ENCODE assay signal across 10 mouse cellular contexts in genomic region chr19:7299052-7299451, GRCm38 (mm10). TPM values are rescaled to one million over a fixed set of nuclear protein-coding genes. Genes with fewer than 3 reads are reported as not detected.
DNase-seq lines count a peak whose midpoint lies in the region; ATAC-seq and TF ChIP-seq lines count a peak whose summit lies in the region.
"Had no signal": no experiment of that assay in that cellular context is flagged by ENCODE, and none has a peak within 500 bp of the region (broad histone marks: within the 10 kb centered on the region; RNA-seq: fewer than 3 reads in every experiment).

No protein-coding gene starts in this region.

- no peaks in the 10 kb centered on the region for H3K27me3 ChIP-seq in lung, embryonic 15.5 days
- no peaks in the 10 kb centered on the region for H3K27me3 ChIP-seq in forebrain, postnatal 0 days (ENCODE audit: insufficient read depth, low read length)

- no peaks in the 10 kb centered on the region for H3K9me3 ChIP-seq in lung, embryonic 15.5 days
- no peaks in the 10 kb centered on the region for H3K9me3 ChIP-seq in forebrain, postnatal 0 days (ENCODE audit: low read length)

- no peak for DNase-seq in lung, postnatal 14 days
- DNase-seq in forebrain, postnatal 0 days: peak; percentile 84
- DNase-seq in left cerebral cortex, adult 18-20 months (ENCODE audit: low spot score in 2 of 2): peak; percentile 57 to 71
- DNase-seq in right cerebral cortex, adult 2 months (ENCODE audit: low spot score in 2 of 2): peak; percentile 74 to 76
- DNase-seq in thymus, postnatal 14 days: no peak
- DNase-seq in gastrocnemius, postnatal 4 days (ENCODE audit: low spot score in 2 of 2): no peak
- DNase-seq: cerebellum, adult 18-20 months; gastrocnemius, postnatal 36 days; kidney, postnatal 25 days had no signal

- no peak overlapping the region for H3K4me3 ChIP-seq in lung, embryonic 15.5 days
- H3K4me3 ChIP-seq in forebrain, postnatal 0 days (ENCODE audit: low read depth, low read length): no peak overlapping the region

- TF ChIP-seq CTCF in forebrain, postnatal 0 days (IDR thresholded peaks at IDR 0.05; ENCODE audit: low read depth): no peak

- H3K4me1 ChIP-seq in lung, embryonic 15.5 days: peaks cover 49% of the 10 kb centered on the region
- peaks cover 18% of the 10 kb centered on the region for H3K4me1 ChIP-seq in forebrain, postnatal 0 days (ENCODE audit: insufficient read depth)

- no peak overlapping the region for H3K4me2 ChIP-seq in lung, embryonic 15.5 days
- no peak overlapping the region for H3K4me2 ChIP-seq in forebrain, postnatal 0 days (ENCODE audit: low read depth)

- H3K9ac ChIP-seq in lung, embryonic 15.5 days: no peak overlapping the region
- no peak overlapping the region for H3K9ac ChIP-seq in forebrain, postnatal 0 days

- ATAC-seq in lung, embryonic 15.5 days (ENCODE audit: borderline replicate concordance, extremely low read depth, low FRiP score, low TSS enrichment): peak; percentile 52; the same call in 1 of the 2 replicates
- ATAC-seq in forebrain, postnatal 0 days: peak; percentile 99

- H3K36me3 ChIP-seq in lung, embryonic 15.5 days: no peaks in the 10 kb centered on the region
- 0 out of 2 replicates have a peak, but pooled peaks cover 8% of the 10 kb centered on the region for H3K36me3 ChIP-seq in forebrain, postnatal 0 days (ENCODE audit: insufficient read depth)

- no peak overlapping the region for H3K27ac ChIP-seq in lung, embryonic 15.5 days
- H3K27ac ChIP-seq in forebrain, postnatal 0 days (ENCODE audit: low read depth, low read length): peak overlapping the region; percentile 71

RNA-seq across cellular contexts. Expression of gene Rcor2, which starts 31.9 kb away (rescaled TPM):
- 9.7 and 12.4 TPM in 2 replicates for polyA plus RNA-seq in lung, embryonic 15.5 days (2015; fragmentation: Nextera tagmentation; extraction: Ambion mirVana)
- 41.9 and 49.6 TPM in 2 replicates for total RNA-seq in forebrain, postnatal 0 days (2014; rRNA removed)
- polyA plus RNA-seq in forebrain, postnatal 0 days (2015; fragmentation: Nextera tagmentation; extraction: Ambion mirVana): 13.7 and 14.5 TPM in 2 replicates
- total RNA-seq in left cerebral cortex, adult 18-20 months (2021): 10 to 100 TPM; 17.6 to 17.7 TPM
- 10 to 100 TPM; 11.0 to 13.1 TPM for total RNA-seq in gastrocnemius, postnatal 4 days (2021)

RNA-seq across cellular contexts. Expression of gene Mark2, which starts 42.6 kb away (rescaled TPM):
- polyA plus RNA-seq in lung, embryonic 15.5 days (2015; fragmentation: Nextera tagmentation; extraction: Ambion mirVana): 42.9 and 49.0 TPM in 2 replicates
- total RNA-seq in forebrain, postnatal 0 days (2014; rRNA removed): 35.8 and 38.7 TPM in 2 replicates
- polyA plus RNA-seq in forebrain, postnatal 0 days (2015; fragmentation: Nextera tagmentation; extraction: Ambion mirVana): 30.0 and 35.7 TPM in 2 replicates
- total RNA-seq in left cerebral cortex, adult 18-20 months (2021): 100 to 1,000 TPM; 123 to 139 TPM
- total RNA-seq in gastrocnemius, postnatal 4 days (2021): 10 to 100 TPM; 45.1 to 46.3 TPM

RNA-seq across cellular contexts. Expression of gene Naa40, which starts 58.1 kb away (rescaled TPM):
- 55.1 and 61.5 TPM in 2 replicates for polyA plus RNA-seq in lung, embryonic 15.5 days (2015; fragmentation: Nextera tagmentation; extraction: Ambion mirVana)
- total RNA-seq in forebrain, postnatal 0 days (2014; rRNA removed): 48.5 and 57.7 TPM in 2 replicates
- polyA plus RNA-seq in forebrain, postnatal 0 days (2015; fragmentation: Nextera tagmentation; extraction: Ambion mirVana): 34.7 and 44.0 TPM in 2 replicates
- total RNA-seq in left cerebral cortex, adult 18-20 months (2021): 10 to 100 TPM; 27.7 to 29.8 TPM
- total RNA-seq in gastrocnemius, postnatal 4 days (2021): 10 to 100 TPM; 20.1 to 22.4 TPM

Comparison
In these comparisons a context has a peak if more than half of its experiments do, and no peak if none do; other contexts are left out.
1. DNase-seq: peak in forebrain, postnatal 0 days (single experiment), left cerebral cortex, adult 18-20 months (2 of 2) and right cerebral cortex, adult 2 months (2 of 2); none in lung, postnatal 14 days (single experiment), thymus, postnatal 14 days (single experiment) and gastrocnemius, postnatal 4 days (0 of 2).